Mouse (Mus musculus) forebrain, embryonic 13.5 days (tissue): ENCODE measurements around the gene Map1s. TPM values are rescaled to one million over a fixed set of nuclear protein-coding genes. Genes with fewer than 3 reads are reported as not detected.

ENCODE experiments used
- ATAC-seq: fragments of 200-750 bp; cut with Nextera tagmentation; 2 replicates; pipeline ENCODE4 v1.8.0; 2017
- H3K27ac ChIP-seq: fragments of 300-500 bp; sonication (generic); 2 replicates; pipeline ENCODE4 v1.5.1; 2015; ENCODE audit warnings: inconsistent platforms, mild to moderate bottlenecking, moderate library complexity
- H3K27me3 ChIP-seq: fragments of 300-500 bp; sonication (generic); 2 replicates; pipeline ENCODE4 v1.6.1; 2015; ENCODE audit warnings: mild to moderate bottlenecking, inconsistent platforms
- H3K36me3 ChIP-seq: fragments of 300-500 bp; sonication (generic); 2 replicates; pipeline ENCODE4 v1.6.1; 2015; ENCODE audit warnings: mild to moderate bottlenecking, inconsistent platforms; ENCODE audit not compliant: poor library complexity, severe bottlenecking
- H3K4me1 ChIP-seq: fragments of 300-500 bp; sonication (generic); 2 replicates; pipeline ENCODE4 v1.6.1; 2015; ENCODE audit warnings: inconsistent platforms
- H3K4me2 ChIP-seq: fragments of 300-500 bp; sonication (generic); 2 replicates; pipeline ENCODE4 v1.6.1; 2015; ENCODE audit warnings: inconsistent platforms, mild to moderate bottlenecking, moderate library complexity
- H3K4me3 ChIP-seq: fragments of 300-500 bp; sonication (generic); 2 replicates; pipeline ENCODE4 v1.5.1; 2015; ENCODE audit warnings: mild to moderate bottlenecking, inconsistent platforms
- H3K9ac ChIP-seq: fragments of 300-500 bp; sonication (generic); 2 replicates; pipeline ENCODE4 v1.6.1; 2015; ENCODE audit warnings: mild to moderate bottlenecking, inconsistent platforms
- H3K9me3 ChIP-seq: fragments of 300-500 bp; sonication (generic); replicated peaks from 2 replicates; pipeline ENCODE4 v1.6.1; 2016; ENCODE audit warnings: inconsistent platforms
- WGBS: fragments of 180-500 bp; shearing (Covaris S2); methylation state at CpG from one replicate; pipeline ENCODE4 v1.1.7; 2015; 5-methylcytosine and 5-hydroxymethylcytosine counted together
- polyA plus RNA-seq: library from polyadenylated mRNA; unstranded; fragments of >200 nt; fragmentation: Nextera tagmentation; extraction: Ambion mirVana; gene quantifications from 2 replicates; pipeline ENCODE4 v1.2.1, GENCODE M21; 2015

Gene Map1s
- polyA plus RNA-seq, 1 experiment from 2014 or later, result 57.0 TPM

- peaks cover 17% of the 10 kb centered on the region for H3K4me1 ChIP-seq
- H3K9me3 ChIP-seq, result no peaks in the 10 kb centered on the region
- H3K27ac ChIP-seq, result no peak overlapping the region
- H3K4me3 ChIP-seq, result no peak overlapping the region
- no peak for ATAC-seq
- H3K4me2 ChIP-seq, result no peak overlapping the region
- no peak overlapping the region for H3K9ac ChIP-seq
- H3K27me3 ChIP-seq, result peaks cover 25% of the 10 kb centered on the region
- no peaks in the 10 kb centered on the region for H3K36me3 ChIP-seq
These were observed 2.1 kb upstream of the Map1s start for GRCm38 (mm10) chr8:70903582-70903981.

GRCm38 (mm10) chr8:70904532-70904931 is 1.2 kb upstream of the Map1s start:
- H3K36me3 ChIP-seq, result no peaks in the 10 kb centered on the region
- WGBS, result 75% methylated on average over 4 of the region's 4 CpGs
- H3K4me3 ChIP-seq, result no peak overlapping the region
- no peak overlapping the region for H3K9ac ChIP-seq
- peaks cover 17% of the 10 kb centered on the region for H3K4me1 ChIP-seq
- no peak overlapping the region for H3K27ac ChIP-seq
- peaks cover 25% of the 10 kb centered on the region for H3K27me3 ChIP-seq
- H3K4me2 ChIP-seq, result no peak overlapping the region
- no peaks in the 10 kb centered on the region for H3K9me3 ChIP-seq
- no peak for ATAC-seq

- no peaks in the 10 kb centered on the region for H3K36me3 ChIP-seq
- H3K27me3 ChIP-seq, result peaks cover 25% of the 10 kb centered on the region
- H3K9ac ChIP-seq, result peak overlapping the region; percentile 93
- H3K4me1 ChIP-seq, result peaks cover 17% of the 10 kb centered on the region
- H3K27ac ChIP-seq, result peak overlapping the region; percentile 22; the same call in 1 of the 2 replicates
- H3K9me3 ChIP-seq, result no peaks in the 10 kb centered on the region
- peak; percentile 39 for ATAC-seq
- 15% methylated on average over 8 of the region's 8 CpGs for WGBS
- H3K4me3 ChIP-seq, result peak overlapping the region; percentile 89
- peak overlapping the region; percentile 97 for H3K4me2 ChIP-seq
These were observed 285 bp upstream of the Map1s start for GRCm38 (mm10) chr8:70905463-70905830.

GRCm38 (mm10) chr8:70907518-70907917 is 1.8 kb downstream of the Map1s start:
- Histone ChIP-seq H3K9ac (no peak overlapping the region), H3K9me3 (no peaks in the 10 kb centered on the region), H3K4me3 (no peak overlapping the region), H3K27me3 (peaks cover 17% of the 10 kb centered on the region), H3K4me2 (no peak overlapping the region), H3K36me3 (peaks cover 21% of the 10 kb centered on the region), H3K4me1 (peaks cover 17% of the 10 kb centered on the region), H3K27ac (no peak overlapping the region)
- ATAC-seq, result no peak
- 98% methylated on average over 2 of the region's 2 CpGs for WGBS

- Histone ChIP-seq H3K9ac (no peak overlapping the region), H3K9me3 (no peaks in the 10 kb centered on the region), H3K4me3 (no peak overlapping the region), H3K27me3 (no peaks in the 10 kb centered on the region), H3K4me2 (no peak overlapping the region), H3K4me1 (peaks cover 10% of the 10 kb centered on the region), H3K27ac (no peak overlapping the region), H3K36me3 (peaks cover 61% of the 10 kb centered on the region)
- WGBS, result 84% methylated on average over 5 of the region's 5 CpGs
- ATAC-seq, result no peak
These were observed 5.9 kb downstream of the Map1s start for GRCm38 (mm10) chr8:70911596-70911995.

- Histone ChIP-seq H3K9ac (no peak overlapping the region), H3K36me3 (peaks cover 75% of the 10 kb centered on the region)
These were observed 7.2 kb downstream of the Map1s start for GRCm38 (mm10) chr8:70912955-70913354.

GRCm38 (mm10) chr8:70913523-70913922 is 7.8 kb downstream of the Map1s start:
- 96% methylated on average over 26 of the region's 26 CpGs for WGBS
- no peak overlapping the region for H3K4me3 ChIP-seq
- H3K4me2 ChIP-seq, result no peak overlapping the region
- ATAC-seq, result no peak
- H3K27ac ChIP-seq, result no peak overlapping the region
- H3K9me3 ChIP-seq, result no peaks in the 10 kb centered on the region
- H3K4me1 ChIP-seq, result no peaks in the 10 kb centered on the region
- no peaks in the 10 kb centered on the region for H3K27me3 ChIP-seq
- peaks cover 81% of the 10 kb centered on the region for H3K36me3 ChIP-seq
- H3K9ac ChIP-seq, result no peak overlapping the region

More at GRCm38 (mm10) chr8:70912955-70913354, 7.2 kb downstream of the Map1s start:
- H3K4me3 ChIP-seq, result no peak overlapping the region
- WGBS, result 94% methylated on average over 30 of the region's 30 CpGs
- H3K4me2 ChIP-seq, result no peak overlapping the region
- no peaks in the 10 kb centered on the region for H3K27me3 ChIP-seq
- H3K9me3 ChIP-seq, result no peaks in the 10 kb centered on the region
- ATAC-seq, result no peak
- no peak overlapping the region for H3K27ac ChIP-seq
- no peaks in the 10 kb centered on the region; the same call in 1 of the 2 replicates for H3K4me1 ChIP-seq

GRCm38 (mm10) chr8:70914704-70915103 is 9.0 kb downstream of the Map1s start:
- no peaks in the 10 kb centered on the region for H3K4me1 ChIP-seq
- WGBS, result 92% methylated on average over 17 of the region's 17 CpGs
- H3K36me3 ChIP-seq, result peaks cover 92% of the 10 kb centered on the region
- H3K9ac ChIP-seq, result no peak overlapping the region
- H3K4me2 ChIP-seq, result no peak overlapping the region
- H3K27me3 ChIP-seq, result no peaks in the 10 kb centered on the region
- no peak overlapping the region for H3K4me3 ChIP-seq
- H3K27ac ChIP-seq, result no peak overlapping the region
- no peak for ATAC-seq
- H3K9me3 ChIP-seq, result no peaks in the 10 kb centered on the region

- Histone ChIP-seq H3K4me3 (no peak overlapping the region), H3K27me3 (no peaks in the 10 kb centered on the region), H3K4me2 (no peak overlapping the region), H3K27ac (no peak overlapping the region), H3K36me3 (peaks cover 62% of the 10 kb centered on the region), H3K4me1 (no peaks in the 10 kb centered on the region), H3K9me3 (no peaks in the 10 kb centered on the region), H3K9ac (no peak overlapping the region)
- ATAC-seq, result no peak
- 93% methylated on average over 9 of the region's 9 CpGs for WGBS
These were observed 14.6 kb downstream of the Map1s start for GRCm38 (mm10) chr8:70920049-70920922.

- 91% methylated on average over 4 of the region's 4 CpGs for WGBS
- no peaks in the 10 kb centered on the region for H3K4me1 ChIP-seq
- no peak overlapping the region for H3K27ac ChIP-seq
- no peak overlapping the region for H3K4me2 ChIP-seq
- peaks cover 23% of the 10 kb centered on the region for H3K36me3 ChIP-seq
- no peak for ATAC-seq
- H3K9me3 ChIP-seq, result no peaks in the 10 kb centered on the region
- H3K9ac ChIP-seq, result no peak overlapping the region
- no peak overlapping the region for H3K4me3 ChIP-seq
- no peaks in the 10 kb centered on the region for H3K27me3 ChIP-seq
These were observed 18.4 kb downstream of the Map1s start for GRCm38 (mm10) chr8:70924151-70924550.

- Histone ChIP-seq H3K27me3 (no peaks in the 10 kb centered on the region), H3K4me3 (no peak overlapping the region), H3K27ac (no peak overlapping the region), H3K36me3 (peaks cover 12% of the 10 kb centered on the region), H3K9ac (no peak overlapping the region), H3K4me1 (no peaks in the 10 kb centered on the region), H3K4me2 (no peak overlapping the region), H3K9me3 (no peaks in the 10 kb centered on the region)
- no peak for ATAC-seq
- WGBS, result 94% methylated on average over 4 of the region's 4 CpGs
These were observed 20.0 kb downstream of the Map1s start for GRCm38 (mm10) chr8:70925754-70926153.

- ATAC-seq, result no peak
- no peak overlapping the region for H3K4me3 ChIP-seq
- H3K4me1 ChIP-seq, result no peaks in the 10 kb centered on the region
- H3K36me3 ChIP-seq, result peaks cover 11% of the 10 kb centered on the region
- H3K4me2 ChIP-seq, result no peak overlapping the region
- H3K9ac ChIP-seq, result no peak overlapping the region
- no peak overlapping the region for H3K27ac ChIP-seq
- H3K27me3 ChIP-seq, result no peaks in the 10 kb centered on the region
- 92% methylated on average over 5 of the region's 5 CpGs for WGBS
- no peaks in the 10 kb centered on the region for H3K9me3 ChIP-seq
These were observed 20.7 kb downstream of the Map1s start for GRCm38 (mm10) chr8:70926396-70926795.

GRCm38 (mm10) chr8:70928096-70928495 is 22.4 kb downstream of the Map1s start:
- no peak overlapping the region for H3K27ac ChIP-seq
- WGBS, result 93% methylated on average over 3 of the region's 3 CpGs

More at GRCm38 (mm10) chr8:70928096-70928495, 22.4 kb downstream of the Map1s start:
- no peaks in the 10 kb centered on the region for H3K27me3 ChIP-seq
- no peak for ATAC-seq
- H3K36me3 ChIP-seq, result peaks cover 26% of the 10 kb centered on the region
- no peak overlapping the region for H3K4me2 ChIP-seq
- no peak overlapping the region for H3K4me3 ChIP-seq
- H3K9ac ChIP-seq, result no peak overlapping the region
- no peaks in the 10 kb centered on the region for H3K9me3 ChIP-seq
- no peaks in the 10 kb centered on the region for H3K4me1 ChIP-seq
